In the genomic region with DNA sequence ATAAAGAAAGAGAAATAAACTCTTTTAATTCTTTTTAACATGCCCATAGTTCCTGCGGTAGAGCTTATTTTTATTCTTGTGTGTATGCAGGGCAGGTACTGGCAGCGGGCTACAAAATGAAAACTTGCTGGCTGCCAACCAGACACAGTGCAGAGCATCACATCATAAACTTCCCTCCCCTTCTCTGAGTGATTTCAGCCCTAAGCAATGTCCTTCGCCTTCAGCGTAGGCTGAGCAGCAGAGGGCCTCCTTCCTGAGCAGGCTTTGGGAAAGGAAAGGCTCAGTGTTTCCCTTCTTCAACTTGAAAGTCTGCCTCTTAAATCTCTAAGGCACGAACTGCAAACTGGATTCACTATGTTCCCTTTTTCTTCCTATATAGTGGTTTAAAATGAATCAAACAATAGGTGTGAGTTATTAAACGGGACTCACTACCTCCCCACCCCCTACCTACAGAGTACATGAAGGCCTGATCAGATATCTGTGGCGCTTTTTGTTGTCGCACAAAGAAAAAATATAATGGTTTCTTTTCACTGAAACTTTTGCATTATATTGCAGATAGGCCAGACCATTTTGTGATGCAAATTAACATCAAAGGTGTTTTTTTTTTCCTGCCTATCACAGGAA, we compare ENCODE assay signal across 8 mouse cellular contexts. TPM values are rescaled to one million over a fixed set of nuclear protein-coding genes. Genes with fewer than 3 reads are reported as not detected.
DNase-seq lines count a peak whose midpoint lies in the region; ATAC-seq lines count a peak whose summit lies in the region.
"Had no signal": no experiment of that assay in that cellular context is flagged by ENCODE, and none has a peak within 500 bp of the region (broad histone marks: within the 10 kb centered on the region; RNA-seq: fewer than 3 reads in every experiment).

No protein-coding gene starts in this region.

- ATAC-seq in heart, embryonic 15.5 days (replicated peaks; ENCODE audit: insufficient number of reproducible peaks, insufficient read depth, low FRiP score, low read depth): peak; percentile 93
- ATAC-seq in liver, embryonic 11.5 days (replicated peaks; ENCODE audit: low FRiP score): peak; percentile 57
- peak; percentile 66; the same call in 1 of the 2 replicates for ATAC-seq in stomach, embryonic 16.5 days (ENCODE audit: insufficient read depth, low FRiP score)

- H3K9me3 ChIP-seq in heart, embryonic 15.5 days (replicated peaks): no peaks in the 10 kb centered on the region
- H3K9me3 ChIP-seq in liver, embryonic 11.5 days (ENCODE audit: control insufficient read depth, low read length): no peaks in the 10 kb centered on the region
- H3K9me3 ChIP-seq in stomach, embryonic 16.5 days (replicated peaks; ENCODE audit: control insufficient read depth, low read length): no peaks in the 10 kb centered on the region
- H3K9me3 ChIP-seq: lung, embryonic 15.5 days had no signal

- H3K4me3 ChIP-seq in heart, embryonic 15.5 days: 0 out of 2 replicates have a peak overlapping the region, but pooled peaks have one; percentile 9
- H3K4me3 ChIP-seq in liver, embryonic 11.5 days (ENCODE audit: low read depth, low read length): no peak overlapping the region
- no peak overlapping the region for H3K4me3 ChIP-seq in stomach, embryonic 16.5 days (replicated peaks; ENCODE audit: low read length)
- H3K4me3 ChIP-seq: lung, embryonic 15.5 days had no signal

- no peaks in the 10 kb centered on the region for H3K27me3 ChIP-seq in heart, embryonic 15.5 days
- no peaks in the 10 kb centered on the region for H3K27me3 ChIP-seq in liver, embryonic 11.5 days (replicated peaks; ENCODE audit: control insufficient read depth, insufficient read depth, low read length)
- no peaks in the 10 kb centered on the region for H3K27me3 ChIP-seq in stomach, embryonic 16.5 days (ENCODE audit: control insufficient read depth, insufficient read depth, low read length)
- H3K27me3 ChIP-seq: lung, embryonic 15.5 days had no signal

- H3K9ac ChIP-seq in heart, embryonic 15.5 days: no peak overlapping the region
- H3K9ac ChIP-seq in liver, embryonic 11.5 days (ENCODE audit: low read depth, low read length): no peak overlapping the region
- no peak overlapping the region for H3K9ac ChIP-seq in stomach, embryonic 16.5 days (ENCODE audit: low read length)
- H3K9ac ChIP-seq: lung, embryonic 15.5 days had no signal

- H3K4me2 ChIP-seq in heart, embryonic 15.5 days: peak overlapping the region; percentile 41
- H3K4me2 ChIP-seq in liver, embryonic 11.5 days: no peak overlapping the region; the same call in 1 of the 2 replicates
- no peak overlapping the region for H3K4me2 ChIP-seq in stomach, embryonic 16.5 days (ENCODE audit: low read depth, low read length)
- H3K4me2 ChIP-seq: lung, embryonic 15.5 days had no signal

- no peaks in the 10 kb centered on the region for H3K36me3 ChIP-seq in heart, embryonic 15.5 days
- no peaks in the 10 kb centered on the region for H3K36me3 ChIP-seq in liver, embryonic 11.5 days (ENCODE audit: control insufficient read depth, insufficient read depth, low read length)
- H3K36me3 ChIP-seq in stomach, embryonic 16.5 days (ENCODE audit: control insufficient read depth, insufficient read depth, low read length): no peaks in the 10 kb centered on the region
- H3K36me3 ChIP-seq: lung, embryonic 15.5 days had no signal

- H3K27ac ChIP-seq in heart, embryonic 15.5 days: peak overlapping the region; percentile 74
- H3K27ac ChIP-seq in liver, embryonic 11.5 days (ENCODE audit: low read depth, low read length): no peak overlapping the region
- peak overlapping the region; percentile 23; the same call in 1 of the 2 replicates for H3K27ac ChIP-seq in stomach, embryonic 16.5 days (ENCODE audit: low read length)
- H3K27ac ChIP-seq: lung, embryonic 15.5 days had no signal

- WGBS in heart, embryonic 15.5 days: 25% methylated on average over 8 of the region's 8 CpGs
- 42% methylated on average over 8 of the region's 8 CpGs for WGBS in liver, embryonic 11.5 days
- WGBS in stomach, embryonic 16.5 days: 46% methylated on average over 8 of the region's 8 CpGs

- H3K4me1 ChIP-seq in heart, embryonic 15.5 days (replicated peaks): peaks cover 18% of the 10 kb centered on the region
- 0 out of 2 replicates have a peak, but pooled peaks cover 2% of the 10 kb centered on the region for H3K4me1 ChIP-seq in liver, embryonic 11.5 days (replicated peaks; ENCODE audit: control insufficient read depth, insufficient read depth, low read length)
- H3K4me1 ChIP-seq in stomach, embryonic 16.5 days (ENCODE audit: control insufficient read depth, insufficient read depth, low read length): peaks cover under 1% of the 10 kb centered on the region; the same call in 1 of the 2 replicates

- DNase-seq in ovary, adult 18-20 months (ENCODE audit: low spot score): peak; percentile 47
- DNase-seq in ovary, postnatal 14 days (ENCODE audit: low spot score): no peak
- peak; percentile 32 for DNase-seq in embryo, embryonic 10.5 days (ENCODE audit: low spot score)
- no peak for DNase-seq in liver, embryonic 11.5 days (ENCODE audit: low spot score)
- DNase-seq in frontal cortex, postnatal 25 days (ENCODE audit: low spot score in 2 of 2): no peak

RNA-seq across cellular contexts. Expression of a gene that starts 28.2 kb away (rescaled TPM):
- polyA plus RNA-seq in heart, embryonic 15.5 days (2015; fragmentation: Nextera tagmentation; extraction: Ambion mirVana): 88.9 and 98.0 TPM in 2 replicates
- polyA plus RNA-seq in liver, embryonic 11.5 days (2014; fragmentation: Nextera tagmentation; extraction: Ambion mirVana): 43.9 and 46.0 TPM in 2 replicates
- polyA plus RNA-seq in stomach, embryonic 16.5 days (2015; fragmentation: Nextera tagmentation; extraction: Ambion mirVana): 37.7 and 51.9 TPM in 2 replicates

Comparison
In these comparisons a context has a peak if more than half of its experiments do, and no peak if none do; other contexts are left out.
1. DNase-seq: peak in ovary, adult 18-20 months (single experiment) and embryo, embryonic 10.5 days (single experiment); none in ovary, postnatal 14 days (single experiment), liver, embryonic 11.5 days (single experiment) and frontal cortex, postnatal 25 days (0 of 2).
2. Peak in every context shown above with its lines, with median percentiles within 50 percentile points of each other: ATAC-seq.